8 mouse cellular contexts compared by ENCODE assay signal in the genomic region with DNA sequence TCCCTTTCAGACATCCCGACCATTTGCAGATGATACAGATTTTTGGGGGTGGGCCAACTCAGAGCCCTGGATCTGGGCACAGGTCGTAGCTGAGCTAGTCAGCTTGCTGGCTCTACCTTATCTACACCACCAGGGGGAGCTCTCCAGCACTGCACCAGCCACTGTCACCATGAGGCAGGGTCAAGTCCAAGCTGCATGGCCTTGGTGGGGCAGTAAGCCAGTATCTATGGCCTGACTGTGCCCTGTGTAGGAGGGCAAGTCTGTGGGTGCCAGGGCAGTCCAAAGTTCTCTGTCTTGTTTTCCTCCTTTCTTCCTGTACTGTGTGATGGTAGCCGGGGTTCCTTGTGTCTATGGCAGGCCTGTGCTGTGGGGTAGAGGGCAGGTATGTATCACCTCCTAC.
DNase-seq lines count a peak whose midpoint lies in the region; ATAC-seq and TF ChIP-seq lines count a peak whose summit lies in the region.

No protein-coding gene starts in this region.

- TF ChIP-seq CTCF in G1E (IDR thresholded peaks at IDR 0.05; ENCODE audit: low read depth, low read length): peak; percentile 58
- TF ChIP-seq CTCF in cortical plate, adult 2 months (IDR thresholded peaks at IDR 0.05; ENCODE audit: extremely low read depth, insufficient read depth, low read length): peak; percentile 44
- peak; percentile 65 for TF ChIP-seq CTCF in lung, adult 2 months (IDR thresholded peaks at IDR 0.05; ENCODE audit: insufficient read depth, low read length)
- TF ChIP-seq CTCF in stomach, postnatal 0 days (IDR thresholded peaks at IDR 0.05; ENCODE audit: low read depth): peak; percentile 71

- DNase-seq in hindbrain, embryonic 10.5 days (ENCODE audit: low spot score): peak; percentile 25
- DNase-seq in G1E (ENCODE audit: low spot score): no peak
- DNase-seq in lung, adult 2 months: peak; percentile 6
- DNase-seq in stomach, postnatal 0 days (ENCODE audit: low spot score): peak; percentile 16
- DNase-seq in frontal cortex, postnatal 10 days (ENCODE audit: low spot score in 2 of 2): no peak

- H3K36me3 ChIP-seq in hindbrain, embryonic 10.5 days: no peaks in the 10 kb centered on the region
- no peaks in the 10 kb centered on the region for H3K36me3 ChIP-seq in hindbrain, embryonic 12.5 days
- H3K36me3 ChIP-seq in G1E (replicated peaks): no peaks in the 10 kb centered on the region
- no peaks in the 10 kb centered on the region for H3K36me3 ChIP-seq in stomach, postnatal 0 days (ENCODE audit: control insufficient read depth, insufficient read depth, low read length)

- ATAC-seq in hindbrain, embryonic 12.5 days (ENCODE audit: low FRiP score): no peak; the same call in 1 of the 2 replicates
- ATAC-seq in G1E (ENCODE audit: extremely low read depth, insufficient number of reproducible peaks, low FRiP score, poor library complexity, severe bottlenecking): peak; percentile 66; the same call in 1 of the 2 replicates
- peak; percentile 32 for ATAC-seq in inflammation-experienced regulatory T-cells, adult 6 months
- ATAC-seq in stomach, postnatal 0 days (ENCODE audit: low FRiP score, low TSS enrichment): peak; percentile 59; the same call in 1 of the 2 replicates

- H3K4me3 ChIP-seq in hindbrain, embryonic 10.5 days: no peak overlapping the region
- no peak overlapping the region for H3K4me3 ChIP-seq in hindbrain, embryonic 12.5 days
- H3K4me3 ChIP-seq in G1E (ENCODE audit: low read depth, low read length): no peak overlapping the region
- H3K4me3 ChIP-seq in cortical plate, adult 2 months (ENCODE audit: insufficient read depth, low read length): no peak overlapping the region
- no peak overlapping the region for H3K4me3 ChIP-seq in lung, adult 2 months (replicated peaks; ENCODE audit: extremely low read depth, low read depth, low read length)
- H3K4me3 ChIP-seq in stomach, postnatal 0 days (ENCODE audit: low read depth, low read length): no peak overlapping the region

- H3K27ac ChIP-seq in hindbrain, embryonic 10.5 days: no peak overlapping the region
- H3K27ac ChIP-seq in hindbrain, embryonic 12.5 days: no peak overlapping the region
- H3K27ac ChIP-seq in cortical plate, adult 2 months (ENCODE audit: insufficient read depth, low read length): no peak overlapping the region
- H3K27ac ChIP-seq in stomach, postnatal 0 days (replicated peaks): no peak overlapping the region

- no peaks in the 10 kb centered on the region for H3K9me3 ChIP-seq in hindbrain, embryonic 10.5 days
- no peaks in the 10 kb centered on the region for H3K9me3 ChIP-seq in hindbrain, embryonic 12.5 days (replicated peaks)
- peaks cover 3% of the 10 kb centered on the region; the same call in 1 of the 2 replicates for H3K9me3 ChIP-seq in G1E (replicated peaks)
- no peaks in the 10 kb centered on the region for H3K9me3 ChIP-seq in stomach, postnatal 0 days (ENCODE audit: control insufficient read depth, low read length)

- H3K4me2 ChIP-seq in hindbrain, embryonic 12.5 days (replicated peaks): no peak overlapping the region
- no peak overlapping the region for H3K4me2 ChIP-seq in stomach, postnatal 0 days (replicated peaks; ENCODE audit: low read depth)

- 74% methylated on average over 3 of the region's 3 CpGs for WGBS in hindbrain, embryonic 10.5 days
- WGBS in hindbrain, embryonic 12.5 days: 65% methylated on average over 3 of the region's 3 CpGs
- WGBS in lung, adult 2 months: 62% methylated on average over 3 of the region's 3 CpGs
- WGBS in stomach, postnatal 0 days: 66% methylated on average over 3 of the region's 3 CpGs

- no peak for TF ChIP-seq EP300 in stomach, postnatal 0 days (optimal IDR thresholded peaks at IDR 0.05)

- H3K9ac ChIP-seq in hindbrain, embryonic 12.5 days: no peak overlapping the region
- no peak overlapping the region for H3K9ac ChIP-seq in stomach, postnatal 0 days (ENCODE audit: low read length)

- TF ChIP-seq POLR2A in cortical plate, adult 2 months (IDR thresholded peaks at IDR 0.05; ENCODE audit: extremely low read depth, insufficient read depth, low read length): no peak
- TF ChIP-seq POLR2A in lung, adult 2 months (IDR thresholded peaks at IDR 0.05; ENCODE audit: borderline replicate concordance, extremely low read depth, low read depth, low read length): no peak

- H3K27me3 ChIP-seq in hindbrain, embryonic 10.5 days (ENCODE audit: insufficient read depth, poor library complexity, severe bottlenecking): no peaks in the 10 kb centered on the region
- no peaks in the 10 kb centered on the region for H3K27me3 ChIP-seq in hindbrain, embryonic 12.5 days
- no peaks in the 10 kb centered on the region for H3K27me3 ChIP-seq in G1E (ENCODE audit: insufficient read depth, low read length)
- no peaks in the 10 kb centered on the region for H3K27me3 ChIP-seq in stomach, postnatal 0 days (ENCODE audit: control insufficient read depth, insufficient read depth, low read length)

- H3K4me1 ChIP-seq in hindbrain, embryonic 10.5 days (replicated peaks): no peaks in the 10 kb centered on the region
- H3K4me1 ChIP-seq in hindbrain, embryonic 12.5 days: no peaks in the 10 kb centered on the region
- no peaks in the 10 kb centered on the region for H3K4me1 ChIP-seq in G1E (ENCODE audit: insufficient read depth, low read depth, low read length)
- H3K4me1 ChIP-seq in cortical plate, adult 2 months (ENCODE audit: control insufficient read depth, insufficient read depth, low read length): no peaks in the 10 kb centered on the region
- H3K4me1 ChIP-seq in lung, adult 2 months (ENCODE audit: control insufficient read depth, insufficient read depth, low read length): no peaks in the 10 kb centered on the region
- no peaks in the 10 kb centered on the region for H3K4me1 ChIP-seq in stomach, postnatal 0 days (replicated peaks; ENCODE audit: control insufficient read depth, insufficient read depth)

Comparison
In these comparisons a context has a peak if more than half of its experiments do, and no peak if none do; other contexts are left out.
1. DNase-seq: peak in hindbrain, embryonic 10.5 days (single experiment), lung, adult 2 months (single experiment) and stomach, postnatal 0 days (single experiment); none in G1E (single experiment) and frontal cortex, postnatal 10 days (0 of 2).
2. Peak in every context shown above with its lines, with median percentiles within 50 percentile points of each other: CTCF ChIP-seq.